Mouse (Mus musculus) hindbrain, embryonic 13.5 days (tissue): ENCODE measurements at regions not wholly inside any gene's neighbourhood (a gene's known extent, or its start where the extent isn't known, plus 50 kb on each side); places are given as distances from the start of the nearest gene placed in this dataset.

Experiments
- ATAC-seq: fragments of 200-750 bp; cut with Nextera tagmentation; 2 replicates; pipeline ENCODE4 v1.8.0; 2017; ENCODE audit warnings: moderate TSS enrichment; ENCODE audit not compliant: low FRiP score
- H3K27ac ChIP-seq: fragments of 300-500 bp; sonication (generic); 2 replicates; pipeline ENCODE4 v1.5.1; 2015; ENCODE audit warnings: inconsistent platforms, mild to moderate bottlenecking, moderate library complexity
- H3K27me3 ChIP-seq: fragments of 300-500 bp; sonication (generic); 2 replicates; pipeline ENCODE4 v1.6.1; 2015; ENCODE audit warnings: mild to moderate bottlenecking, inconsistent platforms
- H3K36me3 ChIP-seq: fragments of 300-500 bp; sonication (generic); 2 replicates; pipeline ENCODE4 v1.6.1; 2015; ENCODE audit warnings: mild to moderate bottlenecking, inconsistent platforms
- H3K4me1 ChIP-seq: fragments of 300-500 bp; sonication (generic); replicated peaks from 2 replicates; pipeline ENCODE4 v1.6.1; 2015; ENCODE audit warnings: inconsistent platforms
- H3K4me2 ChIP-seq: fragments of 300-500 bp; sonication (generic); 2 replicates; pipeline ENCODE4 v1.6.1; 2015; ENCODE audit warnings: inconsistent platforms, mild to moderate bottlenecking, moderate library complexity
- H3K4me3 ChIP-seq: fragments of 300-500 bp; sonication (generic); 2 replicates; pipeline ENCODE4 v1.5.1; 2015; ENCODE audit warnings: mild to moderate bottlenecking, inconsistent platforms
- H3K9ac ChIP-seq: fragments of 300-500 bp; sonication (generic); 2 replicates; pipeline ENCODE4 v1.6.1; 2015; ENCODE audit warnings: mild to moderate bottlenecking, inconsistent platforms
- H3K9me3 ChIP-seq: fragments of 300-500 bp; sonication (generic); 2 replicates; pipeline ENCODE4 v1.6.1; 2016; ENCODE audit warnings: inconsistent platforms
- WGBS: fragments of 180-500 bp; shearing (Covaris S2); methylation state at CpG from one replicate; pipeline ENCODE4 v1.1.7; 2015; 5-methylcytosine and 5-hydroxymethylcytosine counted together

DNA sequence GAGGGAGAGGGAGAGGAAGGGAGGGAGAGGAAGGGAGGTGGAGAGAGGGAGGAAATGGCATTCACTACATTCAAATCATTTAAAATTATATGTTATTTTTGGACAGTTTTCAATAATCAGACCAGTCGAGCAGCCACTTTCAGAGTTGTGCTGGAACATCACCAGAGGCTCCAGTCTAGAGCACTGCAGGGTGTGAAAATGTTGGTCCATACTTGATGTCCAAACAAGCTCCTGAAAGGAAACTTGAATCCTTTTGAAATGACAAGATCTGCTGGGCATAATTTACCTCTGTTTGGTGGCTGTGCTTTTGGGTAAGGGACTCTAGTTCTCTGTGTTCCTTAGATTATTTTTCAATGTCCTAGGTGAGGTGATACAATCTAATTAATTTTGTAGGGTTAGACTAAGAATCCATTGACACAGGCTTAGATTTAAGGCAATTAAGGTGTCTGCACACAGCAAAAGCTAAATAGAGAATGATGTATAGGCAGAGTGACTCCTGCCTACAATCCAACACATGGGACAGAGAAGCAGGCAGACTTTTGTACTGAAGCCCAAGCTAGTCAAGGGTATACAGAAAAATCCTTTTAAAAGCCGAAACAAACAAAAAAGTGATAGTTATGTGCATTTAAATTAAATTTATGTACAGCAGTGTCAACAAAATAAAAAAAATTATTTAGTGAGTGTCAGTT lies 297.2 kb downstream of the Gm4340 start:
- no peak for ATAC-seq
- Histone ChIP-seq H3K27me3 (no peaks in the 10 kb centered on the region), H3K9ac (no peak overlapping the region), H3K27ac (no peak overlapping the region), H3K9me3 (no peaks in the 10 kb centered on the region), H3K4me3 (no peak overlapping the region), H3K36me3 (no peaks in the 10 kb centered on the region), H3K4me1 (no peaks in the 10 kb centered on the region), H3K4me2 (no peak overlapping the region)
- 68% methylated on average over 2 of the region's 2 CpGs for WGBS
